Mouse (Mus musculus): Measurements from ENCODE around the gene Med1.

Med1 gene

GRCm38 (mm10) chr11:98148551-98149301 lies 44.4 kb downstream of the Med1 start:
- DNase-seq (ENCODE audit: low spot score) = no peak

DNA sequence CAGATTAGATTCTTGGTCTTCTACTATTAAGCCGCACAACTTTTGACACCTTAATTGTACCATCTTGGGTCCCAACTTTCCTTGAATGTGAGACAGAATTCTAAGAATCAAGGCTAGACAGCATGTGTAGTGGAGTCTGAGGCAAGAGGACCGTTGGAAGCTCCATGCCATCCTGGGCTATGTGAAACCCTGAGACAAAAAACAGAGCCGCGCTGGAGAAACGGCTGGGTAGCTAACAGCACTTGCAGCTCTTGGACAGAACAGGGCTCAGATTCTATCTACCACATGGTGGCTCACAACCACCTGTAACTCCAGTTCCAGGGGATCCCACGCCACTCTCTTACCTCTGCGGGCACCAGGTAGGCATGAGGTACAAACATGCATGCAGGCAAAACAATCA lies 47.2 kb downstream of the Med1 start:
- no peak for DNase-seq (ENCODE audit: low spot score)

DNA sequence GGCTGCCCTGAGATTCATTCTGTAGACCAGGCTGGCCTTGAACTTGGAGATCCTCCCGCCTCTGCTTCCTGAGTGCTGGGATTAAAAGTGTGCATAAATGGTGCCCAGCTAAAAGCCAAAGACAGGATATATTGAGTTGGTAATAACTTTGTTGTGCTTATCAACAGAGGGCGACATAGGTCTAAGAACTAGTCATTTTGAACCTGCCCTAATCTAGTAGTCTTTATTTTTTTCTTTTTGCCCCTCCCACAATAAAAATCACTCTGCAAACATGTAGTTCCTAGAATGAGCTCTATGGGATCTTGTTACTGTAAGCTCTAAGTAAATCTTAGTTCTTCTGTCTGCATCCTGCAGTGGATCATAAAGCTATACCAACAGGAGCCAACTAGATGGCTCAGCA lies 50.5 kb downstream of the Med1 start:
- DNase-seq (ENCODE audit: low spot score) = no peak

DNA sequence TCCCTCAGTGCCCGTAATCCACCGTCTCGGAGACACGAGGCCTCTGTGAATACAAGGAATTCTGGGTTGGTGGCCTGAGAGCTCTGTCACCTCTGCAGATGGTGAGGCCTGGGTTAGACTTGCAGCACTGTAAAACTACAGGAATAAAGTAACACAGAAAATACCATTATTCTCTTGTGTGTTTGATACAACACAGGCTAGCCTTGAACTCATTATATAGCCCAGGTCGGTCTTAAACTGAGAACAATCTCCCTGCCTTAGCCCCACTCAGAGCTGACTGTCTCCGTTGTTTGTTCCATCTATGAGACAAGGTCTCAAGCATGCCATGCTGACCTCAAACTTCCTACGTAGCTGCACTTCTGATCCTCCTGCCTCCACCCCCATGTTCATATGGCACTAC lies 54.2 kb downstream of the Med1 start:
- DNase-seq (ENCODE audit: low spot score) = no peak

- no peak for DNase-seq (ENCODE audit: low spot score)
Measured at GRCm38 (mm10) chr11:98137836-98138235, 55.3 kb downstream of the Med1 start.

- DNase-seq (ENCODE audit: low spot score) = no peak
Measured at GRCm38 (mm10) chr11:98134951-98135350, 58.1 kb downstream of the Med1 start.

DNA sequence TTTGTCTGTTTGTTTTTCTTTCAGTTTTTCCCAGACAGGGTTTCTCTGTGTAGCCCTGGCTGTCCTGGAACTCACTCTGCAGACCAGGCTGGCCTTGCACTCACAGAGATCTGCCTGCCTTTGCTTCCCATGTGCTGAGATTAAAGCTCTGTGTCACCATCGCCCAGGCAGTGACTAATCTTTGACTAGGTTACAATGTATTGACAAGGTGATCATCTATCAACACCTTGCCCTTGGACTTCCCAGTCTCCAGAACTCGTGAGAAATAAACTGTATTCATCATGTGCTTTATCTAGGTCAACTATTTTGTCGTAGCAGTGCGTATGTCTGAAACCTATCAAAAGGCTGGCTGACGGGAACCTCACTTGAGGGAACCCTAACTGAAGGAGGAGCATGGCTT lies 69.7 kb downstream of the Med1 start:
- DNase-seq (ENCODE audit: low spot score) = no peak

DNA sequence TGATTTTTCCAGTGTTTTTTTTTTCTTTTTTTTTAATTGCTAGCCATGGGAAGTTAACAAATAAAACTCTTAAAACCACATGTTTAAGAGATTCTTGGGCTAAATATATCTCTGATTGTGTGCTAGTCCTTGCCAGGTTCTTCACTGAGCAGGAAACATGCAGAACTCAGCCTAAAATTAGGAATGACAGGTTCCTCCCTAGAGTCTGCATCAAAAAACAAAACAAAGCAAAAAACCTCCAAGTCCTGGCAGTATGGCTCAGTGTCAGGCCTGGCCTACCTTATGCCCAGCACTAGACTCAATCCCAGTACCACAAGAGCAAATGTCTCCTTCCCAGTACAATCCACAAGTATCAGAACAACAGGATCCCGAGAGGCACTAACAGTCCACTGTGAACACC lies 78.7 kb downstream of the Med1 start:
- no peak for DNase-seq (ENCODE audit: low spot score)

DNA sequence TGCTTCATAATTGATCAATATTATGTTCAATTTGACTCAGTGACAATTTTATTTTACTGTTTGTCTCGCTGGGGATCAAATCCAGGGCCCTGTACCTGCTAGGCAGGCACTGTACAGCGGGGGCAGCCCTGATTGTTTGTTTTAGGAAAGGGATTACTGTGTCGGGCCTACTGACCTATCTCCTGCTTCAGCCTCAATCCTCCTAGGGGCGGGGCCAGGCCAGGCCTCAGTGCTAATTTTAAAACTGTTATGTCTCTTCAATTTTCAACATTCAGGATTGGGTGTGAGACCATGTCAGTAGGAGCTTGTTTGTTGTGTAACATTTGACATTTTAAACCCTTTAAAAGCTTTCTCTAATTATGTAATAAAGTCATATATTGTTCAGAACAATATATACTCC lies 79.6 kb downstream of the Med1 start:
- DNase-seq (ENCODE audit: low spot score) = no peak

DNA sequence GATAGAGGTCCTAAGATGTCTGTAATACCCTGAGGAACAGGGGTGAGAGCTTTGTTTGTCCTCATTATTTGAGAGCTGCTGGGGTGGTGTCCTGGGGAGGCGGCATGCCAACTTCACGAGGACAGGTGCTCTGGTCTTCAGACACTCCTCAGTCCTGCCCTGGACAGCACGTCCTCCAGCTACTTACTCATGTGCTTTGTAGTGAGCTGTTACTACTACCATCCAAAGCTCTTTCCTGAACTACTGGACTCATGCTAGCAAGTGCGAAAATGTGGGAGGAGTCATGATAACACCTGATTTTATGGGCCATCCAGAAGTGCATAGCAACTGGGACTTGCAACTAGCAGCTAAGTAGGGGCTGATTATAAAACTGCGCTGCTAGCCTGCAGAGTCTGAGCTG lies 83.4 kb downstream of the Med1 start:
- no peak for DNase-seq (ENCODE audit: low spot score)
